Mouse (Mus musculus) hindbrain, postnatal 0 days (tissue): ENCODE measurements at regions not wholly inside any gene's neighbourhood (a gene's known extent, or its start where the extent isn't known, plus 50 kb on each side); places are given as distances from the start of the nearest gene placed in this dataset.

ENCODE experiments used
- ATAC-seq: fragments of 200-750 bp; cut with Nextera tagmentation; 2 replicates; pipeline ENCODE4 v1.8.0; 2017; ENCODE audit warnings: mild to moderate bottlenecking, moderate TSS enrichment, moderate library complexity
- DNase-seq: peaks from one replicate; pipeline ENCODE4 v3.0.0-alpha.2; 2015; ENCODE audit warnings: low spot score
- H3K27ac ChIP-seq: fragments of 300-500 bp; sonication (generic); 2 replicates; pipeline ENCODE4 v1.5.1; 2014; ENCODE audit warnings: mild to moderate bottlenecking
- H3K27me3 ChIP-seq: fragments of 300-500 bp; sonication (generic); 2 replicates; pipeline ENCODE4 v1.6.1; 2014; ENCODE audit warnings: low read length, mixed read lengths; ENCODE audit not compliant: insufficient read depth
- H3K36me3 ChIP-seq: fragments of 300-500 bp; sonication (generic); 2 replicates; pipeline ENCODE4 v1.6.1; 2014; ENCODE audit warnings: low read length, mixed read lengths; ENCODE audit not compliant: insufficient read depth
- H3K4me1 ChIP-seq: fragments of 300-500 bp; sonication (generic); 2 replicates; pipeline ENCODE4 v1.6.1; 2014; ENCODE audit warnings: antibody characterized with exemption, low read length, mixed read lengths; ENCODE audit not compliant: insufficient read depth
- H3K4me2 ChIP-seq: fragments of 300-500 bp; sonication (generic); 2 replicates; pipeline ENCODE4 v1.6.1; 2014; ENCODE audit warnings: low read depth, mild to moderate bottlenecking, low read length, moderate library complexity, mixed read lengths
- H3K4me3 ChIP-seq: fragments of 300-500 bp; sonication (generic); 2 replicates; pipeline ENCODE4 v1.5.1; 2014; ENCODE audit warnings: low read length
- H3K9ac ChIP-seq: fragments of 300-500 bp; sonication (generic); replicated peaks from 2 replicates; pipeline ENCODE4 v1.6.1; 2014; ENCODE audit warnings: mild to moderate bottlenecking, low read length, moderate library complexity, mixed read lengths
- H3K9me3 ChIP-seq: fragments of 300-500 bp; sonication (generic); 2 replicates; pipeline ENCODE4 v1.6.1; 2016; ENCODE audit warnings: low read length, mixed read lengths
- CTCF ChIP-seq: IDR thresholded peaks from 2 replicates; pipeline ENCODE4 v1.5.1; 2016; ENCODE audit warnings: antibody characterized with exemption, control low read depth, low read depth
- WGBS: fragments of 180-500 bp; shearing (Covaris S2); extraction: QIAGEN DNeasy Blood & Tissue Kit; methylation state at CpG from one replicate; pipeline ENCODE4 v1.1.7; 2014; 5-methylcytosine and 5-hydroxymethylcytosine counted together

DNA sequence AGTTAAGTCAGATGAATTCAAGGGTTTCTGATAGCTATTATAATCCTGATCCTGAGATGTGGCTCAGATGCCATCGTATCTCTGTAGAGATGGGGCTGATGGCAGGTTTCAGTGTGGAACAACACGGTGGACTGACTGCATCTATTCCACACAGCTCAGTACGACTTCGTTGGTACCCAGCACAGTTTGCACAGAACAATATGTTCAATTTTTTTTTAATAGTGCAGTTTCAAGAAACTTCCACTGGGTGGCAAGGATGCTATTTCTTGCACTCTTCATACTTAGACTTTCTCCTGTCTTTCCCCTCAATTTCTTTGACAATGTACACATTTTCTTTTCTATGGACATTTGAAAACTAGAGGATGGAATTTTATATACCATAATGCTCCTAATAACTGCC is 278.6 kb upstream of the Btbd3 start:
- peak; percentile 66 for DNase-seq
- no peaks in the 10 kb centered on the region for H3K27me3 ChIP-seq
- no peaks in the 10 kb centered on the region for H3K9me3 ChIP-seq
- ATAC-seq, result peak; percentile 76
- no peak overlapping the region for H3K4me3 ChIP-seq
- WGBS, result 35% methylated on average over 4 of the region's 4 CpGs
- H3K27ac ChIP-seq, result no peak overlapping the region
- peak; percentile 73 for TF ChIP-seq CTCF
- no peaks in the 10 kb centered on the region for H3K36me3 ChIP-seq
- no peaks in the 10 kb centered on the region for H3K4me1 ChIP-seq
- no peak overlapping the region for H3K9ac ChIP-seq
- H3K4me2 ChIP-seq, result no peak overlapping the region

GRCm38 (mm10) chr2:137974651-137975050 is 281.7 kb upstream of the Btbd3 start:
- no peak for TF ChIP-seq CTCF

GRCm38 (mm10) chr2:137969156-137969555 is 287.2 kb upstream of the Btbd3 start:
- ATAC-seq (no peak), DNase-seq (no peak)
- Histone ChIP-seq H3K4me3 (no peak overlapping the region), H3K4me1 (no peaks in the 10 kb centered on the region), H3K27ac (no peak overlapping the region), H3K9ac (no peak overlapping the region), H3K9me3 (no peaks in the 10 kb centered on the region), H3K27me3 (no peaks in the 10 kb centered on the region), H3K4me2 (no peak overlapping the region), H3K36me3 (no peaks in the 10 kb centered on the region)
- TF ChIP-seq CTCF, result no peak
- WGBS, result 81% methylated on average over 4 of the region's 4 CpGs

More at GRCm38 (mm10) chr2:137974651-137975050, 281.7 kb upstream of the Btbd3 start:
- Histone ChIP-seq H3K4me3 (no peak overlapping the region), H3K4me1 (no peaks in the 10 kb centered on the region), H3K4me2 (no peak overlapping the region), H3K9ac (no peak overlapping the region), H3K9me3 (no peaks in the 10 kb centered on the region), H3K36me3 (no peaks in the 10 kb centered on the region), H3K27me3 (no peaks in the 10 kb centered on the region), H3K27ac (no peak overlapping the region)
- 69% methylated on average over 3 of the region's 3 CpGs for WGBS
- DNase-seq (no peak), ATAC-seq (no peak)

GRCm38 (mm10) chr2:137966460-137967076 is 289.8 kb upstream of the Btbd3 start:
- Histone ChIP-seq H3K9ac (no peak overlapping the region), H3K36me3 (no peaks in the 10 kb centered on the region), H3K27ac (no peak overlapping the region), H3K4me3 (no peak overlapping the region), H3K9me3 (no peaks in the 10 kb centered on the region), H3K4me1 (no peaks in the 10 kb centered on the region), H3K27me3 (no peaks in the 10 kb centered on the region), H3K4me2 (0 out of 2 replicates have a peak overlapping the region, but pooled peaks have one; percentile 7)
- DNase-seq (peak; percentile 20), ATAC-seq (no peak)
- no peak for TF ChIP-seq CTCF
- 25% methylated on average over 10 of the region's 10 CpGs for WGBS

DNA sequence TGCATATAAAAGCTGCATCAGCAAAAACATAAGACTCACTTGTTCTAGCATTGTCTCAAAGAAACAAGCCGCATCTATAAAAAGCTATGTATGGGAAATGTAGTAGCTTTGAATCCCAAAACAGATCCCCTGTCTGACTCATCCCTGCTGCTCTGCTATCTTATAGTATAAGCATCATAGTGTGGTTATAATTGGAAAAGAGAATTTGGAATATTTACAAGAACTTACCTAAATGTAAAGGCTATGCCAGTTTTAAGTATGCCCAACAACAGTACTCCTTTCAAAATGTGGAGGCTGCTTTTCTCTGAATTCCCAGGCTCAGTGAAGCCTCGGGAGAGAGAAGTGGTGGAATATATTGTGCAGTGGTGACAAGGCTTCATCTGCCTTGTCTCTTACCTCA is 301.5 kb upstream of the Btbd3 start:
- WGBS, result 89% methylated on average over 2 of the region's 2 CpGs
- Histone ChIP-seq H3K4me2 (no peak overlapping the region), H3K9ac (no peak overlapping the region), H3K4me3 (no peak overlapping the region), H3K4me1 (no peaks in the 10 kb centered on the region), H3K36me3 (no peaks in the 10 kb centered on the region), H3K27ac (no peak overlapping the region), H3K9me3 (no peaks in the 10 kb centered on the region), H3K27me3 (no peaks in the 10 kb centered on the region)
- ATAC-seq (no peak), DNase-seq (no peak)
- TF ChIP-seq CTCF, result no peak

GRCm38 (mm10) chr2:137953144-137953543 is 303.2 kb upstream of the Btbd3 start:
- no peaks in the 10 kb centered on the region for H3K27me3 ChIP-seq
- H3K4me1 ChIP-seq, result no peaks in the 10 kb centered on the region
- H3K9ac ChIP-seq, result no peak overlapping the region
- DNase-seq (no peak), ATAC-seq (no peak)
- no peak overlapping the region for H3K4me3 ChIP-seq
- WGBS, result 64% methylated on average over 2 of the region's 2 CpGs
- no peak for TF ChIP-seq CTCF
- no peaks in the 10 kb centered on the region for H3K9me3 ChIP-seq
- no peak overlapping the region for H3K4me2 ChIP-seq
- no peak overlapping the region for H3K27ac ChIP-seq
- no peaks in the 10 kb centered on the region for H3K36me3 ChIP-seq

DNA sequence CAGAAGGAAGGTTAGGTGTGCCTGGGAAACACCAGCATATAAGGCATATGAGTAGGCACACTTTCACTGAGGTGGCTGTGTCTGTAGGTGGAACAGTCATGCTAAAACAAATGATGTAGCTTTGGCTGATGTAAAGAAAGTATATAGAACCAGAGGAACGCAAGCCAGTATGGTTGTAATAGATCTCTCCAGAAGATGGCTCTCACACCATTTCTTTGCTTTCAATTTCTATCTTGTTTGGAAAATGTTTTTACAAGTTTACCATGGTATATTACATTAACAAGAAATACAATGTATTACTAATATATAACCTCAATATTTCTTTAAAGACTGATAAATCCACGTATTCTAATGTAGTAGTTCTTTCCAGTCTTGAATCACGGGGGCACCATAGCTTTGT is 304.4 kb upstream of the Btbd3 start:
- H3K4me1 ChIP-seq, result no peaks in the 10 kb centered on the region
- ATAC-seq (no peak), DNase-seq (peak; percentile 16)
- H3K9me3 ChIP-seq, result no peaks in the 10 kb centered on the region
- no peaks in the 10 kb centered on the region for H3K27me3 ChIP-seq
- no peak overlapping the region for H3K9ac ChIP-seq
- WGBS, result 79% methylated on average over 3 of the region's 3 CpGs
- peak; percentile 27; the same call in 1 of the 2 replicates for TF ChIP-seq CTCF
- no peak overlapping the region for H3K27ac ChIP-seq
- H3K36me3 ChIP-seq, result no peaks in the 10 kb centered on the region
- H3K4me3 ChIP-seq, result no peak overlapping the region
- no peak overlapping the region for H3K4me2 ChIP-seq
